Mouse (Mus musculus) limb, embryonic 10.5 days (tissue): ENCODE results near the gene Grb7. TPM values are rescaled to one million over a fixed set of nuclear protein-coding genes. Genes with fewer than 3 reads are reported as not detected.

ENCODE experiments used
- DNase-seq: peaks from one replicate; pipeline ENCODE4 v3.0.0-alpha.2; 2017; ENCODE audit warnings: low spot score
- H3K27ac ChIP-seq: fragments of 300-500 bp; sonication (generic); 2 replicates; pipeline ENCODE4 v1.5.1; 2016; ENCODE audit warnings: mild to moderate bottlenecking
- H3K27me3 ChIP-seq: fragments of 300-500 bp; sonication (generic); 2 replicates; pipeline ENCODE4 v1.6.1; 2016; ENCODE audit warnings: low read depth, mild to moderate bottlenecking; ENCODE audit not compliant: poor library complexity, severe bottlenecking
- H3K36me3 ChIP-seq: fragments of 300-500 bp; sonication (generic); 2 replicates; pipeline ENCODE4 v1.6.1; 2016; ENCODE audit warnings: mild to moderate bottlenecking, moderate library complexity
- H3K4me1 ChIP-seq: fragments of 300-500 bp; sonication (generic); 2 replicates; pipeline ENCODE4 v1.6.1; 2016
- H3K4me3 ChIP-seq: fragments of 300-500 bp; sonication (generic); 2 replicates; pipeline ENCODE4 v1.5.1; 2016; ENCODE audit warnings: mild to moderate bottlenecking, moderate library complexity
- H3K9me3 ChIP-seq: fragments of 300-500 bp; sonication (generic); replicated peaks from 2 replicates; pipeline ENCODE4 v1.6.1; 2016; ENCODE audit warnings: mild to moderate bottlenecking
- WGBS: fragments of 180-500 bp; shearing (Covaris S2); methylation state at CpG from one replicate; pipeline ENCODE4 v1.1.7; 2016; 5-methylcytosine and 5-hydroxymethylcytosine counted together
- polyA plus RNA-seq: library from polyadenylated mRNA; unstranded; fragments of >200 nt; fragmentation: Nextera tagmentation; extraction: Ambion mirVana; gene quantifications from 2 replicates; pipeline ENCODE4 v1.2.1, GENCODE M21; 2016

Gene Grb7
- polyA plus RNA-seq, 1 experiment from 2014 or later, result 6.4 TPM

- no peaks in the 10 kb centered on the region for H3K36me3 ChIP-seq
- H3K4me1 ChIP-seq, result peaks cover 18% of the 10 kb centered on the region
- no peak for DNase-seq
- H3K27ac ChIP-seq, result no peak overlapping the region
- H3K9me3 ChIP-seq, result no peaks in the 10 kb centered on the region
- peaks cover 59% of the 10 kb centered on the region for H3K27me3 ChIP-seq
- H3K4me3 ChIP-seq, result no peak overlapping the region
- 91% methylated on average over 6 of the region's 6 CpGs for WGBS
These were observed 16.1 kb downstream of the Grb7 start for GRCm38 (mm10) chr11:98462255-98462654.

- no peaks in the 10 kb centered on the region for H3K9me3 ChIP-seq
- WGBS, result 88% methylated on average over 9 of the region's 9 CpGs
- H3K36me3 ChIP-seq, result no peaks in the 10 kb centered on the region
- H3K27ac ChIP-seq, result no peak overlapping the region
- 0 out of 2 replicates have a peak, but pooled peaks cover 5% of the 10 kb centered on the region for H3K4me1 ChIP-seq
- DNase-seq, result no peak
- H3K4me3 ChIP-seq, result no peak overlapping the region
- H3K27me3 ChIP-seq, result peaks cover 49% of the 10 kb centered on the region
These were observed 17.7 kb downstream of the Grb7 start for GRCm38 (mm10) chr11:98463911-98464310.

GRCm38 (mm10) chr11:98464516-98464915 lies 18.3 kb downstream of the Grb7 start:
- H3K36me3 ChIP-seq, result no peaks in the 10 kb centered on the region
- 83% methylated on average over 6 of the region's 6 CpGs for WGBS
- H3K4me1 ChIP-seq, result 0 out of 2 replicates have a peak, but pooled peaks cover under 1% of the 10 kb centered on the region
- no peak for DNase-seq
- H3K4me3 ChIP-seq, result no peak overlapping the region
- no peak overlapping the region for H3K27ac ChIP-seq
- peaks cover 43% of the 10 kb centered on the region for H3K27me3 ChIP-seq
- H3K9me3 ChIP-seq, result no peaks in the 10 kb centered on the region

GRCm38 (mm10) chr11:98469761-98470714 lies 23.8 kb downstream of the Grb7 start:
- peaks cover 17% of the 10 kb centered on the region for H3K27me3 ChIP-seq
- no peak for DNase-seq
- H3K4me1 ChIP-seq, result peaks cover 9% of the 10 kb centered on the region; the same call in 1 of the 2 replicates
- no peak overlapping the region for H3K4me3 ChIP-seq
- no peak overlapping the region for H3K27ac ChIP-seq
- no peaks in the 10 kb centered on the region for H3K9me3 ChIP-seq
- no peaks in the 10 kb centered on the region for H3K36me3 ChIP-seq
- WGBS, result 82% methylated on average over 22 of the region's 22 CpGs

- Histone ChIP-seq H3K9me3 (no peaks in the 10 kb centered on the region), H3K27me3 (peaks cover 17% of the 10 kb centered on the region), H3K4me3 (no peak overlapping the region), H3K36me3 (no peaks in the 10 kb centered on the region), H3K27ac (no peak overlapping the region), H3K4me1 (peaks cover 9% of the 10 kb centered on the region; the same call in 1 of the 2 replicates)
- no peak for DNase-seq
- 81% methylated on average over 6 of the region's 6 CpGs for WGBS
These were observed 24.6 kb downstream of the Grb7 start for GRCm38 (mm10) chr11:98470795-98471194.

- no peak for DNase-seq
- peaks cover 11% of the 10 kb centered on the region for H3K27me3 ChIP-seq
- 65% methylated on average over 4 of the region's 4 CpGs for WGBS
- H3K9me3 ChIP-seq, result no peaks in the 10 kb centered on the region
- no peaks in the 10 kb centered on the region for H3K36me3 ChIP-seq
- peaks cover 9% of the 10 kb centered on the region; the same call in 1 of the 2 replicates for H3K4me1 ChIP-seq
- no peak overlapping the region for H3K27ac ChIP-seq
- no peak overlapping the region for H3K4me3 ChIP-seq
These were observed 26.5 kb downstream of the Grb7 start for GRCm38 (mm10) chr11:98472696-98473095.

- Histone ChIP-seq H3K27ac (no peak overlapping the region), H3K27me3 (peaks cover 11% of the 10 kb centered on the region), H3K4me1 (peaks cover 9% of the 10 kb centered on the region; the same call in 1 of the 2 replicates), H3K4me3 (no peak overlapping the region), H3K36me3 (no peaks in the 10 kb centered on the region), H3K9me3 (no peaks in the 10 kb centered on the region)
- DNase-seq, result no peak
- WGBS, result 67% methylated on average over 8 of the region's 8 CpGs
These were observed 27.8 kb downstream of the Grb7 start for GRCm38 (mm10) chr11:98473916-98474479.

- Histone ChIP-seq H3K27me3 (peaks cover 11% of the 10 kb centered on the region), H3K4me3 (no peak overlapping the region), H3K36me3 (no peaks in the 10 kb centered on the region), H3K9me3 (no peaks in the 10 kb centered on the region), H3K4me1 (peaks cover 13% of the 10 kb centered on the region), H3K27ac (no peak overlapping the region)
- WGBS, result 90% methylated on average over 11 of the region's 11 CpGs
- no peak for DNase-seq
These were observed 28.8 kb downstream of the Grb7 start for GRCm38 (mm10) chr11:98474967-98475366.

GRCm38 (mm10) chr11:98475630-98476433 lies 29.6 kb downstream of the Grb7 start:
- peaks cover 13% of the 10 kb centered on the region for H3K4me1 ChIP-seq
- H3K4me3 ChIP-seq, result no peak overlapping the region
- H3K36me3 ChIP-seq, result no peaks in the 10 kb centered on the region
- no peak overlapping the region for H3K27ac ChIP-seq
- DNase-seq, result no peak
- H3K27me3 ChIP-seq, result peaks cover 9% of the 10 kb centered on the region
- 91% methylated on average over 9 of the region's 9 CpGs for WGBS
- H3K9me3 ChIP-seq, result no peaks in the 10 kb centered on the region

- H3K27me3 ChIP-seq, result peaks cover 5% of the 10 kb centered on the region; the same call in 1 of the 2 replicates
- no peak for DNase-seq
- 83% methylated on average over 4 of the region's 4 CpGs for WGBS
These were observed 30.2 kb downstream of the Grb7 start for GRCm38 (mm10) chr11:98476434-98476807.

GRCm38 (mm10) chr11:98477011-98477701 lies 31.0 kb downstream of the Grb7 start:
- no peak for DNase-seq
- no peaks in the 10 kb centered on the region for H3K36me3 ChIP-seq
- H3K4me3 ChIP-seq, result no peak overlapping the region
- no peaks in the 10 kb centered on the region for H3K27me3 ChIP-seq
- H3K27ac ChIP-seq, result no peak overlapping the region
- peaks cover 8% of the 10 kb centered on the region for H3K4me1 ChIP-seq
- H3K9me3 ChIP-seq, result no peaks in the 10 kb centered on the region
- 73% methylated on average over 14 of the region's 14 CpGs for WGBS

More at GRCm38 (mm10) chr11:98476434-98476807, 30.2 kb downstream of the Grb7 start:
- H3K27ac ChIP-seq, result no peak overlapping the region
- H3K9me3 ChIP-seq, result no peaks in the 10 kb centered on the region
- H3K36me3 ChIP-seq, result no peaks in the 10 kb centered on the region
- H3K4me1 ChIP-seq, result peaks cover 13% of the 10 kb centered on the region
- no peak overlapping the region for H3K4me3 ChIP-seq
